Comparison of ENCODE assay signal across 19 mouse cellular contexts in genomic region chr19:42487261-42487660, GRCm38 (mm10). TPM values are rescaled to one million over a fixed set of nuclear protein-coding genes. Genes with fewer than 3 reads are reported as not detected.
"Had no signal": no experiment of that assay in that cellular context is flagged by ENCODE, and none has a peak within 500 bp of the region (broad histone marks: within the 10 kb centered on the region; RNA-seq: fewer than 3 reads in every experiment).

No protein-coding gene starts in this region.

- H3K9me3 ChIP-seq: lung, embryonic 15.5 days; megakaryocyte, embryonic 14.5 days; midbrain, embryonic 13.5 days; midbrain, embryonic 15.5 days; neural tube, embryonic 12.5 days had no signal

- H3K27ac ChIP-seq: lung, embryonic 15.5 days; macrophage; midbrain, embryonic 13.5 days; midbrain, embryonic 15.5 days; neural tube, embryonic 12.5 days had no signal

- H3K36me3 ChIP-seq: lung, embryonic 15.5 days; midbrain, embryonic 13.5 days; midbrain, embryonic 15.5 days; neural tube, embryonic 12.5 days had no signal

- DNase-seq: lung, adult 2 months; lung, postnatal 14 days; lung, postnatal 36 days; right cerebral cortex, postnatal 25 days; right cerebral cortex, postnatal 4 days; spleen, adult 18-20 months; thymus, adult 18-20 months; thymus, postnatal 14 days; thymus, postnatal 36 days had no signal

- H3K4me2 ChIP-seq: lung, embryonic 15.5 days; midbrain, embryonic 11.5 days; midbrain, embryonic 13.5 days; midbrain, embryonic 15.5 days; neural tube, embryonic 12.5 days had no signal

- H3K4me3 ChIP-seq: lung, embryonic 15.5 days; megakaryocyte, embryonic 14.5 days; midbrain, embryonic 13.5 days; midbrain, embryonic 15.5 days; neural tube, embryonic 12.5 days had no signal

- H3K9ac ChIP-seq: lung, embryonic 15.5 days; midbrain, embryonic 13.5 days; midbrain, embryonic 15.5 days; neural tube, embryonic 12.5 days had no signal

- H3K4me1 ChIP-seq: lung, embryonic 15.5 days; midbrain, embryonic 13.5 days; midbrain, embryonic 15.5 days; neural tube, embryonic 12.5 days had no signal

- H3K27me3 ChIP-seq: lung, embryonic 15.5 days; midbrain, embryonic 13.5 days; midbrain, embryonic 15.5 days; neural tube, embryonic 12.5 days had no signal

- ATAC-seq: lung, postnatal 0 days; midbrain, embryonic 13.5 days; midbrain, embryonic 15.5 days had no signal

RNA-seq across cellular contexts. Expression of gene Crtac1, which starts 55.7 kb away (rescaled TPM):
- total RNA-seq: megakaryocyte progenitor cell, adult 5-6 weeks; monocyte, adult 5-6 weeks had no signal
- polyA plus RNA-seq: macrophage had no signal
